Mouse (Mus musculus): ENCODE results near the gene Cdkn2a.

- no peak for TF ChIP-seq CTCF (IDR thresholded peaks at IDR 0.05; ENCODE audit: control insufficient read depth, insufficient read depth, low read length)
- TF ChIP-seq POLR2A (IDR thresholded peaks at IDR 0.05; ENCODE audit: borderline replicate concordance, control insufficient read depth, low read depth, low read length): no peak
These were observed 13.2 kb downstream of the Cdkn2a start for GRCm38 (mm10) chr4:89281236-89281635.

Data from bone marrow, adult 2 months (tissue).